Mouse (Mus musculus): ENCODE data around the gene Cited4. TPM values are rescaled to one million over a fixed set of nuclear protein-coding genes. Genes with fewer than 3 reads are reported as not detected.

The Cited4 gene
- total RNA-seq, 2 experiments from 2014 or later, result 1.7 to 7.0 TPM

Other genes starting within 250 kb of the Cited4 start
- not detected in 2 replicates for gene Slfnl1, start 134.3 kb upstream of the Cited4 start, total RNA-seq (2015; ENCODE audit: low replicate concordance)
- gene Slfnl1, start 134.3 kb upstream of the Cited4 start, total RNA-seq (2017; ENCODE audit: low replicate concordance), result not detected in 2 replicates
- 8.6 and 10.0 TPM in 2 replicates for gene Ctps, start 96.3 kb upstream of the Cited4 start, total RNA-seq (2015; ENCODE audit: low replicate concordance)
- 8.9 and 13.5 TPM in 2 replicates for gene Ctps, start 96.3 kb upstream of the Cited4 start, total RNA-seq (2017; ENCODE audit: low replicate concordance)
- gene Gm8439, start 77.8 kb upstream of the Cited4 start, total RNA-seq (2015; ENCODE audit: low replicate concordance), result not detected in 2 replicates
- not detected in 2 replicates for gene Gm8439, start 77.8 kb upstream of the Cited4 start, total RNA-seq (2017; ENCODE audit: low replicate concordance)
- gene Kcnq4, start 82.0 kb downstream of the Cited4 start, total RNA-seq (2015; ENCODE audit: low replicate concordance), result not detected in 2 replicates
- not detected in 2 replicates for gene Kcnq4, start 82.0 kb downstream of the Cited4 start, total RNA-seq (2017; ENCODE audit: low replicate concordance)
- 27.9 and 30.3 TPM in 2 replicates for gene Nfyc, start 165.0 kb downstream of the Cited4 start, total RNA-seq (2015; ENCODE audit: low replicate concordance)
- gene Nfyc, start 165.0 kb downstream of the Cited4 start, total RNA-seq (2017; ENCODE audit: low replicate concordance), result 30.0 and 36.3 TPM in 2 replicates
- 0.21 and 1.2 TPM in 2 replicates for gene Rims3, start 188.2 kb downstream of the Cited4 start, total RNA-seq (2015; ENCODE audit: low replicate concordance)
- gene Rims3, start 188.2 kb downstream of the Cited4 start, total RNA-seq (2017; ENCODE audit: low replicate concordance), result 0.43 and 0.98 TPM in 2 replicates